Mouse (Mus musculus): ENCODE measurements around the gene Gm21903. TPM values are rescaled to one million over a fixed set of nuclear protein-coding genes. Genes with fewer than 3 reads are reported as not detected.
"Not testable (repeated sequence)": the region's sequence is repeated elsewhere in the genome, so short reads cannot be mapped to it uniquely, and the experiment has no call there.

Gene Gm21903
- not detected in 2 replicates for total RNA-seq (2021)
- long read RNA-seq, experiment 1: 0 reads
- long read RNA-seq, experiment 2: 0 reads

DNA sequence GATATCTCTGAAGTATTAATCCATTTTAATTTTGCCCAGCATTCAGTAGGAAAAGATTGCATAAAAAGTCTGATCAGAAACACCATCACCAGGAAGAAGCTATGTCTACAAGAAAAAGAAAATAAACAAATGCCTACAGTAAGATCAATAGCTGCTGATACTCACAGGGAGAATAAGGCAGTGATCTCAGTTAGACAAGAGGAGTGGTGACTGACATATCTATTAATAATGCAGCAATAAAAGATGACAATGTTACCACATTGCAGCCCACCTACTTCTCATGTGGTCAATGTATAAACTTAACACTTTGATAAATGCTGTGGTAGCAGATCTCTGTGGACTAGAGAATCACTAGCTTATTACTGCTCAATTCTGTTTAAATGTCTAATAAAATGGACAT, at the start of gene Gm21903:
Gene Gm21903 (minus strand): TSS at position 101 of the 400 bp plus-strand sequence.
- DNase-seq: no peak

DNA sequence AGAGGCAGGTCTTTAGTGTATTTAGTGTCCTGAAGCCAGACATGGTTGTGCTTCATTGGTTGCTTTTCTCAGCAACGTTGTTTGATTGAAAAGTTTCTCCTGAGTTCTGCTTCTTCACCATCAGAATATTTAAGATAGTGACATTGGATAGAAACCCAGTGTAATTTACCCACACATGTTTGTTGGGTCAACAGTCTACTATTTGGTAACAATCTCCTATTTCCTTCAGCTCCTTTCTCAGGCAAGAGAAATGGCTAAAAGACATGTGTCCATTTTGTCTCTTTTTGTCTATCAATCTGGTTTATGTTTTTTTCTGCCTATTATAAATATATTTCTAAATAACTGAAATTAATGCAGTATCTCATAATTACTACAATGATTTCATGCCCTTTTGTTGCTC, 33.8 kb upstream of the Gm21903 start, which contains the start of gene Esp23:
Gene Esp23 (minus strand): TSS at position 101 of the 400 bp plus-strand sequence.
- no peak for DNase-seq

DNA sequence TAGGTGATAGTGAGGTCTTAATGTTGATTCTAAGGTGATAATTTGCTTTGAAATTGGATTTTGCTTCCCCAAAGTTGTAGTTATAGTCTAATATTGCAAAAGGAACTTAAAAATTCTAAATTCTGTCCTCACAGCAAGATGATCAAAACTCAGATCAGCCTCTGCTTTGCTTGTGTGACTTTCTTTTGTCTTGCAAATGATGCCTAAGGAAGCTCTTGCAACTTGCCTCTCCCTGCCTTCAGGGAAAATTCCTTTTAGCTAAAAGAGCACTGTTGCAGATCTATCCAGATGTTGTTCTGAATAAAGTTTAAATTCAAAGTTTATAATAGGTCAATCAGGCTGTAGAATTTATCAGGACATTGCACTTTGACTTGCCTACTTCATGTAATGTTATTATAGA, 20.5 kb upstream of the Gm21903 start:
- DNase-seq: no peak

DNA sequence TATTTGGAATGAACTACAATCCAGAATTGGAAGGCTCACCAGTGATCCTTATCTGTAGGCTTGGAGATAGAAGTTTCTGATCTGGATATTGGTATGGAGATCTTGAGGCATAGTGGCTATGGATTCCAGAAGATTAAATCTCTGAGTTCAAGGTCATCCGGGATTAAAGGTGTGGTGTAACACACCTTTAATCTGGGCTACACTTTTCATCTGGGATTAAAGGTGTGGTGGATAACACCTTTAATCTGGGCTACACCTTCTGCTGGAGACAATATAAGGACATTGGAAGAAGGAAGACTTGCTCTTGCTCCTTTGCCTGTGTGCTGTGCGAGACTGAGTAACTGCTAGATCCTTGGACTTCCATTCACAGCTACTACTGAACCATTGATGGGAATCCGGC, 6.7 kb downstream of the Gm21903 start, which contains the start of gene Esp24:
Gene Esp24 (plus strand): TSS at position 301 of the 400 bp plus-strand sequence.
- not testable (repeated sequence) for DNase-seq

DNA sequence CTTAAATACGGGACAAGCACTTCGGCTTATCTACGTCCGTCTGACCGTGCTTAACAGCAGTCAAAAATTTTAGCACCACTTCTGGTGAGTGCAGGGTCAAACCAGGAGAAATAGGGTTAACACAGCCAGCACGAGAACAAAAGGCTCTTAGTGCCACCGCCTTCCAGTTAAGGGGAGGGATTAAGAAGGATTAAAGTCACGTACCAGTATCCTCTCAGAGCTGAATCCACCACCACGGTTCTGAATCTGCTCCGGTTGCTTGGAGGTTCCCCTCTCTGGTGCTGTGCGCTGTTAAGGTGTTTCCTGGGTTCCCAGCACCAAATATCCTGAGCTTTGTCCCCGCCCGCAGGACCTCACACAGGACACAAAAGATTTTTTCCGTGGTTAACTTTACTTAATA, 26.0 kb downstream of the Gm21903 start:
- no peak for DNase-seq

DNA sequence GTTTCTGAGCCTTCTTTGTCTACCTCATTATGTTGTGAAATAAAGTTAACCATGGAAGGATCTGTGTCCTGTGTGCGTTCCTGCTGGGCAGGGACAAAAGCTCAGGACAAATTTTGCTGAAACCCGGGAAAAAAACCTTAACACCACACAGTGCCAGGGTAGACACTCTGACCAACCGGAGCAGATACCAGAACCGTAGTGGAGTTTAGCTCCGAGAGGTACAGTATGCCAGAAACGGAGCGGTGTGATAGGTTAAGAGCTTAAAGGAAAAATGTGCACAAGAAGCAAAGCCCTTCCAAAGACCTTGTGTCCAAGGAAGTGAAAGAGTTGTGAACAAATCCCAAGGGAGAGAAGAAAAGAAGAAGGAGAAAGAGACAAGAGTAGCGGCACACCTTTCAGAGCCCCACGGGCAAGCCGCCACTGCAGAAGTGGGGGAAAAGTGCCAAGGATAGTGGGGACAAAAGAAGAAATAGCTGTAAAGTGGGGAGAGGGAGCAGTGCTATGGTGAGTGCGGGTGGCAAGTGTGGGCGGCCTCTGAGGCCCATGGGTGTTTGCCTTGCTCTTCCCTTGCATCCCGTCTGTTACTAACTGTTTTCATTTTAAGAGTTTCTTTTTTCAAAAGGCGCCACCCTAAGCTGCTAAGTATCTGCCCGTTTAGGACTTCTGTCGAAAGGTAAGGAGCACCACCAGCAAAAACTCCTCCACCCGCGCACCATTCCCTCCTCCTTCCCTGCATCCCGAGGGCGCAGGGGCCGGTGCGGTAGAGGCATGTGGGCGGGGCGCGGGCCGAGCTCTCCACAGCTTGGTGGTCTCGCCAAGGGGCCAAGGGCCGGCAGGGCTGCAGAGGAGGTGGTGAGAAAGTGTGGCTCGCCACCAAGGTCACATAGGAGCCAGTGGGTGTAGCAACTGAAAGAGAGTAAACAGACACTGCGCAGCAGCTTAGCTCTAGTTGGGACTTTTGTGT, 32.2 kb downstream of the Gm21903 start:
- no peak for DNase-seq

DNA sequence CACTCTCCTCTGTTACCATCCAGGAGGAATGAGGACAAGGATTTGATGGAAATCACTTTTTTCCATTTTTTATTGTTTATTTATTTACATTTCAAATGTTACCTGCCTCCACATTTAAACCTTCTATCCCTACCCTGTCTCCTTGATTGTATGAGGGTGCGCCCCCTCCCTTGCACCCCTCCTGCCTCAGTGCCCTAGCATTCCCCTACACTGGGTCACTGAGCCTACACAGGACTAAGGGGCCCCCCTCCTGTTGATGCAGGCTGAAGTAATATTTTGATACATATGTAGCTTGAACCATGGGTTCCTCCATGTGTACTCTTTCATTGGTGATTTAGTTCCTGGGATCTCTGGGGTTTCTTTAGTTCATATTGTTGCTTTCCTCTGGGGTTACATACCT, 33.3 kb downstream of the Gm21903 start:
- no peak for DNase-seq

Other genes starting within 250 kb of the Gm21903 start
- not detected in 2 replicates for gene Esp24, start 6.6 kb downstream of the Gm21903 start, total RNA-seq (2021)
- not detected in 2 replicates for gene Esp23, start 33.7 kb upstream of the Gm21903 start, total RNA-seq (2021)
- not detected in 2 replicates for gene Esp22, start 52.0 kb upstream of the Gm21903 start, total RNA-seq (2021)

All from adrenal gland, postnatal 14 days (tissue).